Mouse (Mus musculus) mouse embryonic stem cell (cell line): ENCODE measurements around the gene Sh3d21.

Source experiments
- in situ Hi-C, 2 experiments: fragments of 300-500 bp; cut with MboI; formaldehyde crosslinking; loops; 1 replicate in 1 of 2; 3 replicates in 1 of 2; pipeline ENCODE4 v1.14.3; 2019 to 2020; ENCODE audit warnings: low sequenced_read_pairs in 2 of 2, low pct_unique_long_range_greater_than_20kb in 1 of 2, mixed read lengths in 1 of 2; ENCODE audit not compliant: unreplicated experiment in 1 of 2

Gene Sh3d21

GRCm38 (mm10) chr4:126100764-126101163 lies 62.5 kb downstream of the Sh3d21 start:
- in situ Hi-C loops, result no loop called here
